Mouse (Mus musculus): ENCODE measurements around the gene Macrod2. TPM values are rescaled to one million over a fixed set of nuclear protein-coding genes. Genes with fewer than 3 reads are reported as not detected.

Macrod2 gene
- polyA plus RNA-seq, 1 experiment, result 2.3 TPM

DNA sequence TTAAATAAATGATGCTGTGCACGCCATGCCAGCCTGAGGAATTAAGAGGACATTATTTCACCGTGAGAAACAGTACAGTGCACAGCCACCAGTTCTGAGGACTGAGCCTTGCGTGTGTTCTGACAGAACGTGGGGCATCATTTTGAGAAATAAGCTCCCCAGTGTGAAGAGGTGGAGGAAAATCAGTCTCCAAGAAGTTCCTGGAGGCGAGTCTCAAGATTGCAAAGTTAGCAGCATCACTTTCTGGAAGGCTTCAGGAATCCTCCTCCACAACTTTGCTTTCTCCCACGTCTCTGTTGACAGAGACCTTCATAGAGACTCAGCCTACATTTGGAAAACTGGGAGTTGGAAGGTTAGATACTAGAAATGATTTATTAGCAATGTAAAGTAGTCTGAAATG lies 932.2 kb downstream of the Macrod2 start:
- 74% methylated on average over 6 of the region's 6 CpGs for WGBS
- no peak for DNase-seq (ENCODE audit: low read depth, low spot score)

DNA sequence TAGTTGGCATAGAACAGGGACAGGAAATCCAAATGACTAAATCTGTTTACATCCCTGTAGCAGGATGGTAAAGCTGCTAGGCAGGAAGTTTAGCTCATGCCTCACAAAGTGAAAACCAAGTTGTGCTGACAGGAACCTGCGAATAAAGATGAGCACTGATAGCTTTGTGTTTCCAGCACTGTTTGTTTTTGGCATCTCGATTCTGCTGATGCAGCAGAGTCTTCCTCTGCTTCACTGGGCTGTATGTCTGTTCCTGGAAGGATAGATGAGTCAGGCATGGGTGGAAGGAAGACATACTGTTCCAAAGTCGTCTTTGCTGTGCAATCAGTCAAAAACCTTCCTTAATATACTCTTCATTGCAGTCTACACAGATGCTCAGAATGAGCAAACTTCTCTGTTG lies 942.6 kb downstream of the Macrod2 start:
- 49% methylated on average over 3 of the region's 3 CpGs for WGBS
- DNase-seq (ENCODE audit: low read depth, low spot score), result no peak

DNA sequence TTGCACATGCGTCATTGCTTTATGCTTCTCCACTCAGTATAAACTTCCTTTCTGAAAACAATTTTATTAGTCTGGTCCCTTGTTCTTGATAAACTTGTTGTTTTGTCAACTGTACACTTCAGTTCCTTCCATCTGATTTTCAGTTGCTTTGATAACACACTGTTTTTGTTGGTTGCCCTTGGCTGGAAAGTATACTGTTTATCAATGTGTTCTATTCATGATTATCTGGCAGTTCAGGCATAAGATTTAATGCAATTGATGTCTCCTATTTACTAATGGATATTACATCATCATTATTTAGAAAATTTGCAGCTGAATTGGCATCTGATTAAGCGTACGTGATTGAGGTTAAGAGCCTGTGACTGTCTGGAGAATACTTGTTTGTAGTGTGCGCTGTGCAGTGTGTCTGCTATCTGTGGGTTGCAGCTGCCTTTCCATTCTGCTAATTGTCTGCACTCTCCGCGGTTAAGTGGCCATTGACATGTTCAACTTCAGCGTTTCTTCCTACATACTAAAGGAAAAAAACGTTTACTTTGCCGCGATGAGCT lies 949.0 kb downstream of the Macrod2 start:
- 41% methylated on average over 10 of the region's 10 CpGs for WGBS
- no peak for DNase-seq (ENCODE audit: low read depth, low spot score)

DNA sequence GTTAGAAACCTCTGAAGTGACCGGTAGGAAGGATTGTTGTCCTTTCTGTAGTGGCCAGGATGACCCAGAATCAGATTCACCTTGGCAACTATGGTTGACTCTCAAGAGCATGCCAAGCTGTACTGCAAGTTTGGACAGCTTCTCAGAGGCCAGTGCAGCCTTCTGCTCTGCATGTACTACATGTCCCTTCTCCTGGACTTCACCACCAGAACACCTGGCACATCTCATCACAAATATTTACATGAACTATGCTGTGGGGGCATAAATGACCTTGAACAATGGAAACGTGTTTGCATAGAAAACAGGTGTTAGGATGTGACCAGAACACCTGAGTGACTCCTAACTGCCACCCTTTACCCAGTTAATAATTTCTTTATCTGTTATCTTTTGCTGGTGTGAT lies 957.5 kb downstream of the Macrod2 start:
- 38% methylated on average over 2 of the region's 2 CpGs for WGBS
- DNase-seq (ENCODE audit: low read depth, low spot score), result no peak

DNA sequence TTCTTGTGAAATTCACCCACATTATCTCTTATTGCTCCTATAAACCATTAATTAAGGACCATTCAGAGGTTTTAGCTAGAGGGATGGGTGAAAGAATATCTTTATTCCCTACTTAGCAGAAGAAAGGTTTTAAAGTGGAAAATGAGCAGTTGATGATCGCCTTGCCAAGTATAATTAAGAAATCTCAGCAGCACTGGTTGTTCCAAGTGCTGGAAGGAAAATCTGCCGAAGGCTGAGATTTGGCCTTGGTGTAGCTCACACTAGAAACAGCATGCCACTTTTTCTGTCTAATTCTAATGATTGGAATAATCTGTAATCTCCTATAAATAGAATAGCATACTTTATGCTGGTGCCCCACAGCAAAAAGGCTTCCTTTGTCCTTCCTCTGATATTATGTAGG lies 993.5 kb downstream of the Macrod2 start:
- no peak for DNase-seq (ENCODE audit: low read depth, low spot score)
- WGBS, result 72% methylated on average over 2 of the region's 2 CpGs

DNA sequence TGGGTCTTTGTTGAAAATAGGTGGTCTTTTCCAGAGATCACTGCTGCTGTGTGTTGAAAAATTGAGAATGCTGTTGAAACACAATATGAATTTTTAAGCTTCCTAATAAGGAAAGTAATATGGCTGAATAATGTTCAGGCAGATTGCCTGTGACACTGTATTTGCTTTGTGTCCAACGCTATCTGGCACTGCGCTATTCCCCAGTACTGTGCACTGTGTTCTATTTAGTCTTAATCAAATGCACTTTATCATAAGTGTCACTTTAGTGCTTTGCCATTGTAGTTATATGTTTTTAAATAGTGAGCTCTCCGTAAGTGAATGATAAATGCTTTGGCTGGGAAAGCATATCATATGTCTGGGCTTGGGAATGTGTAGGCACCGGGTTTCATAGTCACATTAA lies 996.1 kb downstream of the Macrod2 start:
- WGBS, result 88% methylated on average over 4 of the region's 4 CpGs

DNA sequence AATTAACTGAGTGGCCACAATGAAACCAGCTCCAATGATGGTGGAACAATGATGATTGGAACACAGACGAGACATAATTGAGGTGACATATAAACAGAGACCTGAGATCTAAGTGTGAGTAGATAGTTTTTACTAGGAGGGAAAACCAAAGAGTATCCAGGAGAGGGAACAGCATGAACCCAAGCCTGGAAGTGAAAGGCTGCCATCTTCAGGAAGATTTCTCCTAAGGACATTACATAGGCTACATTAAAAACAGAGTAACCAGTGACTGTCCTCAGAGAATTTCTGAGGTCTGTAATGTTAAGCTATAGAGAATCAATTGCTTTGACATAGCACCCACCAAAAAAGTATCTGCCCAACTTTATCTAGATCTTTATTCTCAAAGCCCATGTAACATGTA lies 999.7 kb downstream of the Macrod2 start:
- DNase-seq (ENCODE audit: low read depth, low spot score), result peak; percentile 27
- 41% methylated on average over 1 of the region's 1 CpGs for WGBS

More for the DNA sequence above, 996.1 kb downstream of the Macrod2 start:
- DNase-seq (ENCODE audit: low read depth, low spot score), result no peak

DNA sequence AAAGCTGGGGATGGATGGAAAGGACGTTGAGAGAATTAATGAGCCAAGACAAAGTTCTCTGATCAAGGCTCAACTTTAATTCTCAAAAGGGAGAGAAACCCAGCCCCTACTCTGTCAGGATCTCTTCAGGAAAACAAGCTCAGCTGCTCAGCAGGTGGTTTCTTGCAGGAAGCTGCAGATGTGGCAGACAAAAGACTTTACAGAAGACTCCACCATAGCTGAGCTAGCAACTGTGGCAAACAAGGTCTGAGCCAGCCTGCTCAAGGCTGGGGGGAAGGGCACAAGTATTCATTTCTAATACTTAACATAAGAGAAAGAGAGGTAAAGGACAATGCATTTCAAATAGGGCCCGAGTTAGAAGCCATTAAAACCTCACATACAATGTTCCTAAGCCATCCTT lies 1013.7 kb downstream of the Macrod2 start:
- 41% methylated on average over 2 of the region's 2 CpGs for WGBS

DNA sequence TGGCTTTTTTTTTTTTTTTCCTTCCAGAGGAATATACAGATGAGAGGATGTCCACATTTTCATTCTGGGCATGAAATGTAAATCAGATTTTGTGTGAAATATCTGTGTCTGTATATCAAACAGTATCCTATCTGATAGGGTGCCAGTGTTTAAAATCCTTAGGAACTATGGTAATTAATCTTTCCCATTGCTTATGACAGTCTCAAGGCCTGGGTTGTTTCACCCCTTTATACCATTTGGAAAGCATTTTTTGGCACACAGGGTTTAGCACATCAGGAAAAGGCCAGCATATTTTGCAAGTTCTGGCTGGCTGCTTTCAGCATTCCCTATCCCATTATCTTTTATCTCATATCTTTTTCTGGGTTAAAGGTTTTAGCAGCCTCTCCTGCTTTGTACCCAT lies 1021.3 kb downstream of the Macrod2 start:
- DNase-seq (ENCODE audit: low read depth, low spot score), result no peak

More for the DNA sequence above, 1013.7 kb downstream of the Macrod2 start:
- no peak for DNase-seq (ENCODE audit: low read depth, low spot score)

DNA sequence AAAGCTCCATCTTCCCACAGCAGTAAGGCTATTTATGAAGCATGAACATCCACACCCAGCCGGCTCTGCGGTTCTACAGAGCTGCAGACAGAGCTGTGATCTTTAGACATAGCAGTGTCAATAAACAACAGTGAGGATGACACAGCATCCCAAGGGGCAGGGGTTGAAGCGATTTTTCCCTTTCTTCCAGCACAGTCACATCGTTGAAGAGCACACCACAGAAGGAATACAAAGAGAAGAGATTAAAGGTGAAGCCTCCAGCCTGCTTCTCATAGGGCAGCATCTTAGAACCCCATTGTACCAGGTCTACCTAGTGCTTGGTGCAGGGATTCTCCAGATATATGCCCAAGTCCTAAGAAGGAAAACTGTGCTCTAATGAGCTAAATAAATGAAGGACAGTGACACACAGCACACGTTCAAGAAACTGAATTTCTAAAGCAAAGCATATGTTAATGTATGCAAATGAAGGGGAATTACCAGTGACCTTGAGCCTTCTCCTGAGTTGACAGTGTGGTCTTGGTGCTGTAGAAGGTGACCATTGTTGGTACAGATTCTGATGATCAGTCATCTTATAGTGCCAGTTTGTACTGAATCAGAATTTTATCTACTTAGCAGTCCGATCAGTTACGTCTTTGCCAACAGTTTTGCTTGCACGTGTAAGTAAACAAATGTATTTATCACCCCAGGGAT lies 1021.9 kb downstream of the Macrod2 start:
- WGBS, result 55% methylated on average over 8 of the region's 8 CpGs
- DNase-seq (ENCODE audit: low read depth, low spot score), result no peak

DNA sequence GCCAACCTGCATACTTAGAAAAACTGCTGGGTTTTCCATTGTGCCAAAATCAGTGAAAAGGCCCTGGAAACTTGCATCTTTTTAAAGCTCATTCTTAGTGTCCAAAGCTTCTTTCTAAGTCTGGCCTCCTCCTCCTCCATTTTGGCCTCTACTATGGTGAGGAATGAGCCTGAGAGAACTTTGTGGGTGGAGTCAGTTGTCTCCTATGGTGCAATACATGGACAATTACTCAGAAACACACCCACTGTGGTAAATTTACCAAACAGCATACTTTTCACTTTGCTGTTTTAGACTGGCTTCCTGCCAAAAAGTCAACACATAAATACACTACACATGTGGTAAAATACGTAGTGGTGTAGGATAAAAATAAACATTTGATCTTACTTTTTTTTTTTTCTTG lies 1024.7 kb downstream of the Macrod2 start:
- no peak for DNase-seq (ENCODE audit: low read depth, low spot score)
- WGBS, result 17% methylated on average over 1 of the region's 1 CpGs

DNA sequence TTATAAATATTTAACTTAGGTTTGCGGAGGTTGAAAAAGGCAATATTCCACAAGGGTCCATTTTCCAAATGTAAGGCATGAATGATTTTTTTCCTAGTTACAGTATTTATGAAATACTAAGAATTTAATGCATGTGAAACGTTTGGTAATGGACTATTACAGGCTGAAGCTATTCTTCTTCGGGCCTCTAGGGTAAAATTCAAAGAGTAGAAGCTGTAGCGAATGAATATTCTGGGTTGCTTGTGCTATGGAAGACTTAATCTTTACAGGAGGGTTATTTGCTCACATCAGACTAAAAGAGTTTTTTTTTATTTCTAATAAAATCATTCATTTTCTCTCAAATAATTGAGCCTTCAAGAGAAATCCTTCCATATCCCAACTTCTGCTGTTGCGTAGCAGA lies 1039.0 kb downstream of the Macrod2 start:
- no peak for DNase-seq (ENCODE audit: low read depth, low spot score)
- 80% methylated on average over 5 of the region's 5 CpGs for WGBS

DNA sequence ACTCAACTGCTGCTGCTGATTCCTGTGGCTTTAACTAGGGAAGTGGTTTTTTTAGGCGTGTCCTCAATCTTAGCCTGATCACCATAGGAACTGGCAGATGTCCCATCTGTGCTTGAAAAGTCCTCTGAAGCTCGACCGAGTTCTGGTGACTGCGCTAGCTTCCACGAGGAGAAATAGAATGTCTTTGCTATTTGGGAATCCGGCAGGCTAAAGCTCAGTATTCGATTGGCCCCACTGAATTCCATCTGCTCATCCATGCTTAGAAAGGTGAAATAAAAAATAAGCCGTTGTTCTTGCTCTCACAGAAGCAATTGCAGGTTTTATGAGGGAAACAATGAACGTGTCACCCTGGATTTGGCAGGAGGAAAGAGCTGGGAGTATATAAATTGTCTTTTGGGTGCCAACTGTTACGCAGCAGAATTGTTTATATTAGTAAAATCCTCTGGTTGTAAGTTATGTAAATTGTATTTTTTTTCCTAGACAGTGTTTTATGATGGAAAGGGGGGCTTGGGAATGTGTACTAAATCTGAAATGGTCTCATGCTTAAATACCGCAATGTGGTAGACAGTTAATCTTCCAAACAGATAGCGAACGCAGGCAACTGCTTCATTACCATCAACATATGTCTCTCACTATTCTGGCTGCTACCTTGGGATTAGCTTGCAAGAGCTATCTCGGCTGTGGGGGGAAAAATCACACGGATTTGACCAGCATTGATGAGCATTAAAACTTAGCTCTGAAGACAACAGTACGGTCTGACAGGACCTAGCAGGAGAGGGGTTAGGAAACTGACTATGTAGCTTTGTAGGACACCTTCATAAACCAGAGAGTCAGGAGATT lies 1039.8 kb downstream of the Macrod2 start:
- 23% methylated on average over 16 of the region's 16 CpGs for whole genome bisulfite sequencing
- DNase-seq (ENCODE audit: low read depth, low spot score), result peak; percentile 25

DNA sequence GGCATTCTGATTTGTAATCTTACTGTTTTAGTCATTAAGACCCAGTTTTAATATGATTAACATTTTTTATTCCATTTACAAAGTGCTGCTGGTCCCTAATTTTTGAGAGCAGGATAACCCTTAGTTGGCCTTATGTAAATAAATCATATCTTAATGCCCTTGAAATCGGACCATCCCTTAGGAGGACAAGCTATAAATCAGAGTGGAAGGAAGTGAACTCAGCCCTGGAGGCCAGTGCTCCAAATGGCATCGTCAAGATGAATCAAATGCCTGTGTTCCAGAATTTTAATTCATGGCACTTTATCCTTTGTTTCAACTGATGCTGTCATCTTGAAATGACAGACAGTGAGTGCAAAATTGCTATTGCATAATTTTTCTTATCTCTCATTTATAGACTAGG lies 1046.8 kb downstream of the Macrod2 start:
- WGBS, result 32% methylated on average over 2 of the region's 2 CpGs
- no peak for DNase-seq (ENCODE audit: low read depth, low spot score)

DNA sequence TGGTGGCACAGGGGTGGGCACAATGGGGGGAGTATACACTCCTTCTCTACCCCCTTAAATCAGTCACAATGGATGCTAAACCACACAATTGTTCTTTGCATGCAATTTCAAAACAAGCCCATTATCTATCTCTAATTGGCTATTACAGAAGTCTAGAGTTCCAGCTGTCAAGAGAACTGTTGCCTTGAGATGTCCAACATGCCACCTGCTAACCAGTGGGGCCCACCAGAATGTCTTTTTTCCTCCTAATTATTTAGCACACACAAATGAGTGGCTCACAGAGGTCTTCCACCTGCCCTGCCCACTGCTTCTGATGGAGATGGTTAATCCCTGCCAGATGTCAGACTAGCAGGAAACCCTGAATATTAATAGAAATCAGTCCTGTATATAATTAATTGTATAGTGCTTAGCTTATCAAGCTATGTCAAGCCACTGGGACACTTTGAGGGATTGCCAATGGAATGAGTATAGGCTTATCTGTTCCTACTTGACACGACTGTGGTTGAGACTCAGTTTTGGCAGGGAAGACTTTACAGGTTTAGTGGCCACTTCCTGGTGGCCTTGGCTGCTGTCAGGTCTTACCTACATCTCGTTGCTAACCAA lies 1054.1 kb downstream of the Macrod2 start:
- WGBS, result 30% methylated on average over 2 of the region's 2 CpGs
- DNase-seq (ENCODE audit: low read depth, low spot score), result no peak

DNA sequence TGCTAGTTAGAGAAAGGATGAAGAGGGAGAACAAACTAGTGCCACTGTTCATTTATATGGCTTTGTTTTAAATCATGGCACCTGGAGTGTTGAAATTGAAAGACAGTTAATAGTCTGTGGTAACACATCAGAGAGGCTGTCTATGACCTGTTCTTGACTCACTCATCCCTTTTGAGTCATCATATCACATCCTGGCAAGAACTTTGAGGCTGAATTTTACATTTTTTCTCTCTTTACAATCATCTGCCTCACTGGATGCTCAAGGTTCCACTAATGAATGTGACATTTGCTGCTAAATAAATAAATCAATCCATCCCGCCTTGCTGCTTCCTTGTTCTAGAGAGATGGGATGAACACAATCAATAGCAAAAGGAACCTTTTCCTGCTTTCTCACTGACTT lies 1068.8 kb downstream of the Macrod2 start:
- no peak for DNase-seq (ENCODE audit: low read depth, low spot score)
- 88% methylated on average over 1 of the region's 1 CpGs for WGBS

DNA sequence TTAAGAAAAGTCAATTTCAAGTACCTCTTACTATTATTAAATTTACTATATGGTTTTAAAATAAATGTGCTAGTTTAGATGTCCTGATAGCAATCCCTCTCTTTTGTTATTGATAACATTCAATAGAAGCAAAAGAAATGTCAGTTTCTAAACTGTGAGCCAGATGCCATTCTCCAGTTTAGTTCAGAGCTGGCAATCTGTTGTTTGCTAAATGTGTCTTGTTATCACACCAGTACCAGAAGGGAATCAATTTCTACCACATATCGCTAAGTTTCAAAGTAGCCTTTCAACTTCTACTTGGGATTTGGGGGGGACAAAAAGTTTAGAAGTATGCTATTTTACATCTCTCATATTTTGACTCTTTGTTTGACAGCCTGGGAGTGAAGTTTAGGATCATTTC lies 1077.7 kb downstream of the Macrod2 start:
- DNase-seq (ENCODE audit: low read depth, low spot score), result no peak
- 94% methylated on average over 1 of the region's 1 CpGs for WGBS

DNA sequence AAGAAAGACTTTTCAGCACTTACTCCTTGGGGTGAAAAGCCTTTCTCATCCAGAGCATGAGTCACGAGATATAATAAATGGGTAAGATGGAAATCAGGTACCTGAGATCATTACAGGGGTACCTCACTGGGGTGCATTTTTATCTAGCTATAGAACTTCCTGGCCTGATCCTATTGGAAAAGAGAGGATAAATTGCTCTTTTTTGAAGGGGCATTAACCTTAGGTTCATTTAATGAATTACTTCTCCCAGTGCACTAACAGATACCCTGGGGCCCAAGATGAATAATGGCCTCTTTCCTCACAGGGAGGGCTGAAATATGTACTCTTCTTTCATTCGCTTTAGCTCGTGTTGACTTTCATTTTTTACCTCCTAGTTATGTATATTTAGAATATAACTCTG lies 1082.5 kb downstream of the Macrod2 start:
- WGBS, result 71% methylated on average over 3 of the region's 3 CpGs
- DNase-seq (ENCODE audit: low read depth, low spot score), result no peak

DNA sequence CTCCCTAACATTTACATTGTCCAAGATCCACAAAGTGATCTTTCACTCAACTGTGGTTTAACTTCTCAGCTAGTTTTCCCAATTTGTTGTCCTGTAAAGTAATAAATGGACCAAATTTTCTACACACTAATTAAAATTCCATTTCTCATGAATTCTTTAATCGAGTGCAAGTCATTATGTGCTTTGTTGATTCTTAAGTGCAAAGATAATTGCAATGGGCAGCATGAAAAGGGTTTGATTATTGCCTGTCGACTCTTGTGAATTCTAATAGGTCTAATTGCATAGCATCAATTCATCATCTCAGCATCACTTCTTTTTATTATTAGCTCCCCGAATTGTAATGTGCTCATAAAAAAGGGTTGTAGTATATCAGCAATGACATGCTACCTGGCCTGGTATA lies 1095.4 kb downstream of the Macrod2 start:
- WGBS, result 84% methylated on average over 3 of the region's 3 CpGs
- no peak for DNase-seq (ENCODE audit: low read depth, low spot score)

DNA sequence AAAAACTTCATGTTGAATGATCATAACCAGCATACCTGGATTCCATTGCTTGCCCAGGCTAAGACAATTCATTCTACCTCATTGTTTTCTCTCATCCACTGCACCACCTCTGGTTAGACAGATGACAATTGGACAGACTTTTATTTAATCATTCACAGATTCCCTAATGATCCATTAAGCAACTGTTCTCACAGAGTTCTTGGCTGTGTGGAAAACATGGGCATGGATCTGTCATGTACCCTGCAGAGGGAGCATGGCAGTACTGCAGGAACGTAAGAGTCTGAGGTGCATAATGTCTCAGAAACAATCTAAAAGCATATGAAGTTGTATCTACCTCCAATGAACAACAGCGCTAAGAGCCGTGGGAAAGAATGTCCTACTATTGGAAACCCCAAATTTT lies 1110.3 kb downstream of the Macrod2 start:
- DNase-seq (ENCODE audit: low read depth, low spot score), result no peak
- 93% methylated on average over 3 of the region's 3 CpGs for WGBS
